Mouse (Mus musculus) midbrain, embryonic 13.5 days (tissue): ENCODE data around the gene Trrap. TPM values are rescaled to one million over a fixed set of nuclear protein-coding genes. Genes with fewer than 3 reads are reported as not detected.
A peak's percentile ranks its signal among the peaks of the same experiment; 100 is the strongest.
"Not testable (repeated sequence)": the region's sequence is repeated elsewhere in the genome, so short reads cannot be mapped to it uniquely, and the experiment has no call there.

ENCODE experiments used
- ATAC-seq: fragments of 200-750 bp; cut with Nextera tagmentation; 2 replicates; pipeline ENCODE4 v1.8.0; 2017; ENCODE audit warnings: mild to moderate bottlenecking, moderate TSS enrichment, moderate library complexity
- H3K27ac ChIP-seq: fragments of 300-500 bp; sonication (generic); 2 replicates; pipeline ENCODE4 v1.5.1; 2015; ENCODE audit warnings: inconsistent platforms, mild to moderate bottlenecking, moderate library complexity
- H3K27me3 ChIP-seq: fragments of 300-500 bp; sonication (generic); 2 replicates; pipeline ENCODE4 v1.6.1; 2015; ENCODE audit warnings: mild to moderate bottlenecking, inconsistent platforms
- H3K36me3 ChIP-seq: fragments of 300-500 bp; sonication (generic); 2 replicates; pipeline ENCODE4 v1.6.1; 2015; ENCODE audit warnings: mild to moderate bottlenecking, inconsistent platforms
- H3K4me1 ChIP-seq: fragments of 300-500 bp; sonication (generic); replicated peaks from 2 replicates; pipeline ENCODE4 v1.6.1; 2015; ENCODE audit warnings: inconsistent platforms
- H3K4me2 ChIP-seq: fragments of 300-500 bp; sonication (generic); replicated peaks from 2 replicates; pipeline ENCODE4 v1.6.1; 2015; ENCODE audit warnings: moderate library complexity, mild to moderate bottlenecking, inconsistent platforms
- H3K4me3 ChIP-seq: fragments of 300-500 bp; sonication (generic); replicated peaks from 2 replicates; pipeline ENCODE4 v1.5.1; 2015; ENCODE audit warnings: mild to moderate bottlenecking, inconsistent platforms
- H3K9ac ChIP-seq: fragments of 300-500 bp; sonication (generic); replicated peaks from 2 replicates; pipeline ENCODE4 v1.6.1; 2015; ENCODE audit warnings: mild to moderate bottlenecking, inconsistent platforms
- H3K9me3 ChIP-seq: fragments of 300-500 bp; sonication (generic); 2 replicates; pipeline ENCODE4 v1.6.1; 2016; ENCODE audit warnings: mild to moderate bottlenecking, inconsistent platforms
- WGBS: fragments of 180-500 bp; shearing (Covaris S2); methylation state at CpG from one replicate; pipeline ENCODE4 v1.1.7; 2015; 5-methylcytosine and 5-hydroxymethylcytosine counted together
- polyA plus RNA-seq: library from polyadenylated mRNA; unstranded; fragments of >200 nt; fragmentation: Nextera tagmentation; extraction: Ambion mirVana; gene quantifications from 2 replicates; pipeline ENCODE4 v1.2.1, GENCODE M21; 2015

The Trrap gene
- 84.6 and 94.4 TPM in 2 replicates for polyA plus RNA-seq

DNA sequence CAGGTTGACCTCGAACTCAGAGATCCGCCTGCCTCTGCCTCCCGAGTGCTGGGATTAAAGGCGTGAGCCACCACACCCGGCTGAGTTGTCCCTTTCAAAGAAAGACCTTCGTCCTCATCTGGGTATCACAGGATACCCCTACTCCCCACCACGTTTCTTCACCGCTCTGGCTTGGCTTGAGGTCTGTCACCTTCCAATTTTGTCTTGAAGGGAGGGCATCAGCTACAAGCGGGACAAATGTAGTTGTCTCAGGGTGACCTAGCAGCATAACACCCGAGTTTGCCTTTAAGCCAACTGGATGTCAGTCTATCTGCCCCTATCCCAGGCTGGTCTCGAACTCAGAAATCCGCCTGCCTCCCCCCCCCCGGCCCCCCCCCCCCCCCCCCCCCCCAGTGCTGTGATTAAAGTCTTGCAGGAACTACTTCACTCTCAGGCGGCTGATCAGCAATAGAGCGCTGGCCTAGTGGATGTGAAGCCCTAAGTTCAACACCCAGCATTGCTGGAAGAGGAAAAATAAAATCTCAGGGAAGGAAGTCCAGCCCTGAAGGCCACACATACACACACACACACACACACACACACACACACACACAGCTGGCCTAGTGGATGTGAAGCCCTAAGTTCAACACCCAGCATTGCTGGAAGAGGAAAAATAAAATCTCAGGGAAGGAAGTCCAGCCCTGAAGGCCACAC lies at the start of gene Trrap:
Gene Trrap (plus strand): TSS at position 627 of the 693 bp plus-strand sequence.
- H3K4me3 ChIP-seq = peak within 1 kb of the TSS; percentile 82
- H3K4me1 ChIP-seq = peaks cover 17% of the 10 kb centered on the region
- not testable (repeated sequence) for H3K9me3 ChIP-seq, H3K27me3 ChIP-seq
- H3K9ac ChIP-seq = peak within 1 kb of the TSS; percentile 91
- peaks cover 15% of the 10 kb centered on the region for H3K36me3 ChIP-seq
- H3K4me2 ChIP-seq = peak within 1 kb of the TSS; percentile 90
- peak within 1 kb of the TSS; percentile 97 for H3K27ac ChIP-seq
- 78% methylated on average over 15 of the region's 15 CpGs for WGBS
- peak; percentile 25 for ATAC-seq

- Histone ChIP-seq H3K27ac (no peak overlapping the region), H3K9ac (no peak overlapping the region), H3K36me3 (no peaks in the 10 kb centered on the region), H3K4me3 (no peak overlapping the region), H3K27me3 (no peaks in the 10 kb centered on the region), H3K4me2 (no peak overlapping the region), H3K4me1 (0 out of 2 replicates have a peak, but pooled peaks cover under 1% of the 10 kb centered on the region), H3K9me3 (no peaks in the 10 kb centered on the region)
- ATAC-seq = no peak
- 73% methylated on average over 6 of the region's 6 CpGs for WGBS
Observed at GRCm38 (mm10) chr5:144719781-144720180, 47.8 kb upstream of the Trrap start.

DNA sequence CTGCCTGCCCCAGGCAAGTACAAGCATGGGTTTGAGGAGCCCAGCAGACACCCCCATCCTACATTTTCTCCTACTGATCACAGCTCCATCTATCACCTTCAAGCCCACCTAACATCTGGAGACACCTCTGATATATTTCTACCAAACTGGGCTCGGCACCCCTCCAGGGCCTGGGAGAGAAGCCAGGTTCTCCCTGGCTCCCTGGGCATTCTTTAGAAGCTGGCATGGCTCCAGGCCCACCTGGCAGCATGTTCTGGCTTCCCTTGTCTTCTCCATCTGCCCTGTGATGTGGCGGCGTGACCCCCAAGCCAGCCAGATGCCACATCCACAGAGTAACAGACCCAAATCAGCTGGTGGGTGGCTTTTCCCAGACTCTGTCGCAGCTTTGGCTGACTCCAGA lies 47.3 kb upstream of the Trrap start:
- Histone ChIP-seq H3K36me3 (no peaks in the 10 kb centered on the region), H3K4me3 (no peak overlapping the region), H3K9ac (no peak overlapping the region), H3K4me2 (no peak overlapping the region), H3K27ac (no peak overlapping the region), H3K9me3 (no peaks in the 10 kb centered on the region), H3K4me1 (0 out of 2 replicates have a peak, but pooled peaks cover 6% of the 10 kb centered on the region), H3K27me3 (no peaks in the 10 kb centered on the region)
- no peak for ATAC-seq
- WGBS = 92% methylated on average over 4 of the region's 4 CpGs

- Histone ChIP-seq H3K4me1 (peaks cover 21% of the 10 kb centered on the region), H3K4me2 (no peak overlapping the region), H3K4me3 (no peak overlapping the region), H3K9ac (no peak overlapping the region), H3K27ac (no peak overlapping the region), H3K27me3 (peaks cover 22% of the 10 kb centered on the region), H3K36me3 (no peaks in the 10 kb centered on the region), H3K9me3 (no peaks in the 10 kb centered on the region)
- WGBS = 11% methylated on average over 2 of the region's 2 CpGs
- ATAC-seq = no peak
Observed at GRCm38 (mm10) chr5:144724926-144725325, 42.6 kb upstream of the Trrap start.

- H3K36me3 ChIP-seq = no peaks in the 10 kb centered on the region
- H3K9ac ChIP-seq = no peak overlapping the region
- peaks cover 21% of the 10 kb centered on the region for H3K4me1 ChIP-seq
- no peak overlapping the region for H3K4me3 ChIP-seq
- no peaks in the 10 kb centered on the region for H3K9me3 ChIP-seq
- H3K4me2 ChIP-seq = no peak overlapping the region
- no peak overlapping the region for H3K27ac ChIP-seq
- H3K27me3 ChIP-seq = peaks cover 22% of the 10 kb centered on the region
- ATAC-seq = no peak
- 80% methylated on average over 3 of the region's 3 CpGs for WGBS
Observed at GRCm38 (mm10) chr5:144725554-144725953, 42.0 kb upstream of the Trrap start.

DNA sequence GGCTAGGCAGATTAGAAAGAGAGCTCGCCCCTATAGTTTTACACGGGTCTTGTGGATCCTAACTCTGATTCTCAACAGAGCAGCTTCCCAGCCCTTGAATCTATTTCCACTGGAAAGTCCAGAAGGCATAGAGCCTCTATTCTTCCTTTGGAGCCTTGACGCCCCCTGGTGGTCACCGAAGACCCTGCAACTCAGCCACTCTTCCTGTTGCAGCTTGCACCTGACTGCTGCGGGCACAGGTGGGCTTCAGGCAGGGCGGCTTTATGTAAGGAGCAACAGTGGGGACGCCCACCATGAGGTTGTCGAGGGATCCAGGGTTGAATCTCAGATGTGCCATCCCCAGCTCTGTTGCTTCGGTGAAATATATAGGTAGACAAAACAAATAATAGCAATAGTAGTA lies 40.4 kb upstream of the Trrap start:
- Histone ChIP-seq H3K27ac (no peak overlapping the region), H3K9ac (no peak overlapping the region), H3K4me2 (no peak overlapping the region), H3K4me1 (peaks cover 21% of the 10 kb centered on the region), H3K27me3 (peaks cover 22% of the 10 kb centered on the region), H3K9me3 (no peaks in the 10 kb centered on the region), H3K4me3 (no peak overlapping the region), H3K36me3 (no peaks in the 10 kb centered on the region)
- peak; percentile 68 for ATAC-seq
- 5% methylated on average over 9 of the region's 9 CpGs for WGBS

DNA sequence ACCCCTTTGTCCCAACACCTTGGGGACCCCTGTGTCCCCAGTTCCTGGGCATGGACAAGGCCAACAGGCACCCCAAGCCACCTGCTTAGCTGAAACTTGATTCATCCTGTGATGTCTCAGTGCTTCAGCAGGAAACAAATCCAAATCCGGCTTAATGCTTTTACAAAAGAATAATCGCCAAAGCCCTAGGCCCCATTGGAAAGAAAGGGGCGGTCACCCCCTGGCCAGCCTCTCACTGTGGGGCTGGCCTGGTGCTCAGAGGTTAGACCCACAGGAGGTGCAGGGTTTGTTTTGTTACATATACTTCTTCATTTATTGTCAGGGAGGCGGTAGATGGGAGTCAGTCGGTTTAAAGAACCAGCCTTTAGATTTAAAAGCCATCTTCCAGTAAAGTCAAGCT lies 39.3 kb upstream of the Trrap start:
- H3K27ac ChIP-seq = no peak overlapping the region
- peaks cover 21% of the 10 kb centered on the region for H3K4me1 ChIP-seq
- H3K4me3 ChIP-seq = no peak overlapping the region
- no peak overlapping the region for H3K9ac ChIP-seq
- H3K4me2 ChIP-seq = no peak overlapping the region
- H3K27me3 ChIP-seq = peaks cover 22% of the 10 kb centered on the region
- no peaks in the 10 kb centered on the region for H3K36me3 ChIP-seq
- no peaks in the 10 kb centered on the region for H3K9me3 ChIP-seq
- ATAC-seq = no peak
- 7% methylated on average over 5 of the region's 5 CpGs for WGBS

DNA sequence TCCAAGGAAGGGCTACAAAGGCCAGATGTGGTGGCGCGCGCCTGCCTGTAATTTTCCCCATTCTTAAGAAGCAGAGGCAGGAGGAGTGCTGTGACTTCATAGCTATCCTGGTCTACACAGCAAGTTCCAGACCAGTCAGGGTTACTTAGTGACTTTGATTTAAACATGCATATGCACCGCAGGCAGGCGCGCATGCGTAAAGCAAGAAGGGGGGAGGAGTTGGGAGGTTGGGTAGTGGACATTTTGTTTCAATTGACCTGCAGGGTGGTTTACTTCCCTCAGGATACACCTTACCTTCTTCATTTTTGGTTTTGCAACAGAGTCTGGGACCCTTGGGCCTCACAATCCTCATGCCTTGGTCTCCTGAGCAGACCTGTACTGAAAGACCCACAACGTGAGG lies 38.3 kb upstream of the Trrap start:
- H3K27me3 ChIP-seq = peaks cover 22% of the 10 kb centered on the region
- ATAC-seq = no peak
- peaks cover 21% of the 10 kb centered on the region for H3K4me1 ChIP-seq
- H3K36me3 ChIP-seq = no peaks in the 10 kb centered on the region
- H3K9ac ChIP-seq = no peak overlapping the region
- no peak overlapping the region for H3K4me2 ChIP-seq
- no peak overlapping the region for H3K27ac ChIP-seq
- WGBS = 55% methylated on average over 8 of the region's 8 CpGs
- no peak overlapping the region for H3K4me3 ChIP-seq
- H3K9me3 ChIP-seq = no peaks in the 10 kb centered on the region

- WGBS = 30% methylated on average over 4 of the region's 4 CpGs
- H3K27ac ChIP-seq = no peak overlapping the region
- H3K9me3 ChIP-seq = no peaks in the 10 kb centered on the region
- H3K9ac ChIP-seq = no peak overlapping the region
- no peaks in the 10 kb centered on the region for H3K4me1 ChIP-seq
- ATAC-seq = no peak
- H3K27me3 ChIP-seq = peaks cover 6% of the 10 kb centered on the region; the same call in 1 of the 2 replicates
- no peak overlapping the region for H3K4me2 ChIP-seq
- H3K36me3 ChIP-seq = peaks cover 20% of the 10 kb centered on the region
- no peak overlapping the region for H3K4me3 ChIP-seq
Observed at GRCm38 (mm10) chr5:144733953-144734352, 33.6 kb upstream of the Trrap start.

DNA sequence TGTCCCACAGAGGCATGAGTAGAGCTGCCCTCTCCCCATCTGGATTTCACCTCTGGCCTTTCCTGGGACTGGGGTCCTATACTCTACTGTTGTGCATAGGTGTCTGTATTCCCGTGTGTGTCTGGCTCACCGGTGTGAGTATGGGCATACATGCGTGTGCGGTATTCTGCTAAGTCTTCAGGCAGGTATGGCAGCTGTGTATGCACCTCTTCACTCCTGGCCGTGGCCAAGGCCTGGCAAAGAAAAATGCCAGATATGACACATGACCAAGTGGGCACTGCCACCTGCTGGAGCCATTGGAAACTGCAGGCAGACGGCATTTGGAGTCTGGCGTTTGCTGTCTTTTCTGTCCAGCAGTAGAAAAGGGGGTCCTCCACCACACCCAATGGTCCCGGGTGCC lies 32.6 kb upstream of the Trrap start:
- Histone ChIP-seq H3K9ac (no peak overlapping the region), H3K9me3 (no peaks in the 10 kb centered on the region), H3K27me3 (no peaks in the 10 kb centered on the region), H3K4me2 (no peak overlapping the region), H3K4me3 (no peak overlapping the region), H3K36me3 (peaks cover 27% of the 10 kb centered on the region), H3K27ac (no peak overlapping the region), H3K4me1 (no peaks in the 10 kb centered on the region)
- peak; percentile 79 for ATAC-seq
- WGBS = 30% methylated on average over 8 of the region's 8 CpGs

GRCm38 (mm10) chr5:144737101-144737500 lies 30.4 kb upstream of the Trrap start:
- H3K9ac ChIP-seq = no peak overlapping the region
- H3K27me3 ChIP-seq = no peaks in the 10 kb centered on the region
- no peak overlapping the region for H3K4me2 ChIP-seq
- WGBS = 95% methylated on average over 14 of the region's 14 CpGs
- no peak overlapping the region for H3K4me3 ChIP-seq
- ATAC-seq = no peak
- peaks cover 48% of the 10 kb centered on the region for H3K36me3 ChIP-seq
- H3K9me3 ChIP-seq = no peaks in the 10 kb centered on the region
- no peaks in the 10 kb centered on the region for H3K4me1 ChIP-seq
- H3K27ac ChIP-seq = no peak overlapping the region

DNA sequence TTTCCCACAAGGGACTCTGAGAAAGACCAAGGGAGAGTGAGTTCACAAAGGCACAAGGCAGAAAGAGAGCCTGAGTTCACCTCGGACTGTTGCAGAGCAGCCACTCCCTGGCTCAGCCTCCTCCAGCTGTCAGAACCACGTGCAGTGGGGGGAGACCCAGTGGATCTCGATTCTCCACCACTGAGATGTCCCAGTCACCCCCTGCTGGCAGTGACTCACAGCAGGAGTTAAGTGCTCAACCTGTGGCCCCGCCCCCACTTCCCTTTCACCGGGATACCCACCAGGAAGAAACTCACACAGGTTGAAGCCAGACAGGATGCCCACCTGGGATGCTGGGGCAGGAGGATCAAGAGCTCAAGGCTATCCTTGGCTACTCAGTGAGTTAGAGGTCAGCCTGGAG lies 15.1 kb upstream of the Trrap start:
- peaks cover 7% of the 10 kb centered on the region for H3K4me1 ChIP-seq
- no peak overlapping the region for H3K4me2 ChIP-seq
- no peak overlapping the region for H3K27ac ChIP-seq
- no peak overlapping the region for H3K9ac ChIP-seq
- no peaks in the 10 kb centered on the region for H3K27me3 ChIP-seq
- ATAC-seq = no peak
- no peaks in the 10 kb centered on the region for H3K9me3 ChIP-seq
- H3K4me3 ChIP-seq = no peak overlapping the region
- WGBS = 23% methylated on average over 5 of the region's 5 CpGs
- H3K36me3 ChIP-seq = peaks cover 37% of the 10 kb centered on the region

DNA sequence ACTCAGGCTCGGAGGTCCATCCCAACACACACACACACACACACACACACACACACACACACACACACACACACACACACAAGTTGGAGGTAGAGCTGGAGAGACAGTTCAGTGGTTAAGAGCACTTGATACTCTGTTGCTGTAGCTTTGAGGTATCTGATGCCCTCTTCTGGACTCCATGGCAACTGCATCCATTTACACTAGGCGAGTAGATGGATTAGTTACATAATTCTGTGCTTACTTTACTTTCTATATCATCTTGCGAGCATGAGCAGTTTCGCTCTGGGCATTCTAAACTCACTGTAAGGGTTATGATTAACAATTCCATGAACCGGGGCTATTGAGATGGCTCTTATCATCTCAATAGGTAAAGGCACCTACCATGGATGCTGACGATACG lies 14.5 kb upstream of the Trrap start:
- 64% methylated on average over 7 of the region's 7 CpGs for WGBS
- Histone ChIP-seq H3K9ac (no peak overlapping the region), H3K4me3 (no peak overlapping the region), H3K4me2 (no peak overlapping the region), H3K27ac (no peak overlapping the region), H3K4me1 (peaks cover 13% of the 10 kb centered on the region), H3K27me3 (no peaks in the 10 kb centered on the region), H3K36me3 (peaks cover 34% of the 10 kb centered on the region), H3K9me3 (no peaks in the 10 kb centered on the region)
- no peak for ATAC-seq
